Mouse (Mus musculus) limb, embryonic 14.5 days (tissue): ENCODE data around the gene Rpl23. TPM values are rescaled to one million over a fixed set of nuclear protein-coding genes. Genes with fewer than 3 reads are reported as not detected.

Source experiments
- ATAC-seq: fragments of 200-750 bp; cut with Nextera tagmentation; 2 replicates; pipeline ENCODE4 v1.8.0; 2017; ENCODE audit warnings: low read depth, moderate number of reproducible peaks, moderate TSS enrichment; ENCODE audit not compliant: low FRiP score
- DNase-seq: peaks from one replicate; pipeline ENCODE4 v3.0.0-alpha.2; 2015; ENCODE audit warnings: low spot score
- H3K27ac ChIP-seq: fragments of 300-500 bp; sonication (generic); replicated peaks from 2 replicates; pipeline ENCODE4 v1.5.1; 2014; ENCODE audit warnings: low read depth, mild to moderate bottlenecking, low read length, moderate library complexity, mixed read lengths
- H3K27me3 ChIP-seq: fragments of 300-500 bp; sonication (generic); 2 replicates; pipeline ENCODE4 v1.6.1; 2014; ENCODE audit warnings: low read length, mixed read lengths; ENCODE audit not compliant: control insufficient read depth, insufficient read depth
- H3K36me3 ChIP-seq: fragments of 300-500 bp; sonication (generic); 2 replicates; pipeline ENCODE4 v1.6.1; 2014; ENCODE audit warnings: mild to moderate bottlenecking, low read length, moderate library complexity, mixed read lengths; ENCODE audit not compliant: control insufficient read depth, insufficient read depth
- H3K4me1 ChIP-seq: fragments of 300-500 bp; sonication (generic); 2 replicates; pipeline ENCODE4 v1.6.1; 2014; ENCODE audit warnings: antibody characterized with exemption, low read length, mixed read lengths; ENCODE audit not compliant: control insufficient read depth, insufficient read depth
- H3K4me2 ChIP-seq: fragments of 300-500 bp; sonication (generic); replicated peaks from 2 replicates; pipeline ENCODE4 v1.6.1; 2014; ENCODE audit warnings: low read depth, mild to moderate bottlenecking, low read length, moderate library complexity; ENCODE audit not compliant: severe bottlenecking
- H3K4me3 ChIP-seq: fragments of 300-500 bp; sonication (generic); replicated peaks from 2 replicates; pipeline ENCODE4 v1.5.1; 2014; ENCODE audit warnings: low read length
- H3K9ac ChIP-seq: fragments of 300-500 bp; sonication (generic); 2 replicates; pipeline ENCODE4 v1.6.1; 2014; ENCODE audit warnings: mild to moderate bottlenecking, low read depth, low read length, moderate library complexity; ENCODE audit not compliant: severe bottlenecking
- H3K9me3 ChIP-seq: fragments of 300-500 bp; sonication (generic); 2 replicates; pipeline ENCODE4 v1.6.1; 2016; ENCODE audit warnings: low read length; ENCODE audit not compliant: control insufficient read depth
- POLR2A ChIP-seq: fragments of 200-500 bp; IDR thresholded peaks from 2 replicates; pipeline ENCODE4 v1.8.0; 2012; ENCODE audit warnings: inconsistent platforms, mild to moderate bottlenecking, moderate library complexity, borderline replicate concordance; ENCODE audit not compliant: insufficient read depth, insufficient read length; ENCODE audit errors: extremely low read depth
- WGBS: fragments of 180-500 bp; shearing (Covaris S2); extraction: QIAGEN DNeasy Blood & Tissue Kit; methylation state at CpG from one replicate; pipeline ENCODE4 v1.1.7; 2014; 5-methylcytosine and 5-hydroxymethylcytosine counted together
- polyA plus RNA-seq, 2 experiments: library from polyadenylated mRNA; depleted of rRNA in 1 of 2; stranded (reverse) in 1 of 2; unstranded in 1 of 2; fragments of >200 nt; fragmentation: Nextera tagmentation in 1 of 2; extraction: Ambion mirVana in 1 of 2; gene quantifications; 2 replicates each; pipeline versions ENCODE4 v1.2.1 to v1.2.3; 2012 to 2014

Rpl23 gene
- polyA plus RNA-seq, 2 experiments, result 764 to 903 TPM

- Histone ChIP-seq H3K27ac (no peak overlapping the region), H3K9me3 (no peaks in the 10 kb centered on the region), H3K4me2 (peak overlapping the region; percentile 63), H3K27me3 (no peaks in the 10 kb centered on the region), H3K4me1 (peaks cover 54% of the 10 kb centered on the region), H3K36me3 (peaks cover 10% of the 10 kb centered on the region), H3K4me3 (peak overlapping the region; percentile 73; the same call in 1 of the 2 replicates), H3K9ac (no peak overlapping the region)
- ATAC-seq (no peak), DNase-seq (no peak)
- WGBS, result 45% methylated on average over 1 of the region's 1 CpGs
- TF ChIP-seq POLR2A, result no peak
These were observed 19.9 kb upstream of the Rpl23 start for GRCm38 (mm10) chr11:97802194-97802470.

GRCm38 (mm10) chr11:97801409-97802193 lies 19.4 kb upstream of the Rpl23 start:
- peak overlapping the region; percentile 79 for H3K9ac ChIP-seq
- 24% methylated on average over 8 of the region's 8 CpGs for WGBS
- DNase-seq (peak; percentile 53), ATAC-seq (no peak)
- TF ChIP-seq POLR2A, result no peak
- H3K4me2 ChIP-seq, result peak overlapping the region; percentile 63
- H3K4me3 ChIP-seq, result peak overlapping the region; percentile 73
- H3K36me3 ChIP-seq, result peaks cover 5% of the 10 kb centered on the region
- H3K27ac ChIP-seq, result 0 out of 2 replicates have a peak overlapping the region, but pooled peaks have one; percentile 91
- H3K9me3 ChIP-seq, result no peaks in the 10 kb centered on the region
- no peaks in the 10 kb centered on the region for H3K27me3 ChIP-seq
- peaks cover 49% of the 10 kb centered on the region for H3K4me1 ChIP-seq

GRCm38 (mm10) chr11:97800691-97801408 lies 18.6 kb upstream of the Rpl23 start:
- no peak for TF ChIP-seq POLR2A
- peak overlapping the region; percentile 63 for H3K4me2 ChIP-seq
- H3K9ac ChIP-seq, result peak overlapping the region; percentile 79
- WGBS, result 4% methylated on average over 17 of the region's 17 CpGs
- no peak for DNase-seq
- H3K27me3 ChIP-seq, result no peaks in the 10 kb centered on the region
- H3K4me1 ChIP-seq, result peaks cover 41% of the 10 kb centered on the region
- H3K27ac ChIP-seq, result peak overlapping the region; percentile 91
- H3K4me3 ChIP-seq, result peak overlapping the region; percentile 73
- no peaks in the 10 kb centered on the region for H3K9me3 ChIP-seq
- ATAC-seq, result no peak
- peaks cover 4% of the 10 kb centered on the region; the same call in 1 of the 2 replicates for H3K36me3 ChIP-seq

GRCm38 (mm10) chr11:97799994-97800690 lies 17.9 kb upstream of the Rpl23 start:
- Histone ChIP-seq H3K9me3 (no peaks in the 10 kb centered on the region), H3K27me3 (no peaks in the 10 kb centered on the region), H3K4me1 (peaks cover 34% of the 10 kb centered on the region), H3K4me2 (peak overlapping the region; percentile 63), H3K4me3 (peak overlapping the region; percentile 73), H3K27ac (peak overlapping the region; percentile 91), H3K36me3 (peaks cover 4% of the 10 kb centered on the region; the same call in 1 of the 2 replicates), H3K9ac (peak overlapping the region; percentile 79)
- DNase-seq (peak; percentile 63), ATAC-seq (peak; percentile 76)
- no peak for TF ChIP-seq POLR2A
- WGBS, result under 1% methylated on average over 25 of the region's 43 CpGs

GRCm38 (mm10) chr11:97799146-97799993 lies 17.1 kb upstream of the Rpl23 start:
- ATAC-seq, result peak; percentile 80
- TF ChIP-seq POLR2A, result peak; percentile 80; the same call in 1 of the 2 replicates
- H3K4me2 ChIP-seq, result peak overlapping the region; percentile 63

More at GRCm38 (mm10) chr11:97799146-97799993, 17.1 kb upstream of the Rpl23 start:
- 3% methylated on average over 56 of the region's 71 CpGs for WGBS
- Histone ChIP-seq H3K27me3 (no peaks in the 10 kb centered on the region), H3K4me1 (peaks cover 26% of the 10 kb centered on the region), H3K9me3 (no peaks in the 10 kb centered on the region), H3K27ac (peak overlapping the region; percentile 91), H3K36me3 (peaks cover 4% of the 10 kb centered on the region; the same call in 1 of the 2 replicates), H3K4me3 (peak overlapping the region; percentile 73), H3K9ac (peak overlapping the region; percentile 79)
- DNase-seq, result peak; percentile 87
